Mouse (Mus musculus) hindbrain, embryonic 12.5 days (tissue): ENCODE measurements at regions not wholly inside any gene's neighbourhood (a gene's known extent, or its start where the extent isn't known, plus 50 kb on each side); places are given as distances from the start of the nearest gene placed in this dataset.
A peak's percentile ranks its signal among the peaks of the same experiment; 100 is the strongest.

Experiments
- ATAC-seq: fragments of 200-750 bp; cut with Nextera tagmentation; 2 replicates; pipeline ENCODE4 v1.8.0; 2017; ENCODE audit warnings: moderate TSS enrichment; ENCODE audit not compliant: low FRiP score
- H3K27ac ChIP-seq: fragments of 300-500 bp; sonication (generic); 2 replicates; pipeline ENCODE4 v1.5.1; 2016; ENCODE audit warnings: mild to moderate bottlenecking
- H3K27me3 ChIP-seq: fragments of 300-500 bp; sonication (generic); 2 replicates; pipeline ENCODE4 v1.6.1; 2016; ENCODE audit warnings: mild to moderate bottlenecking
- H3K36me3 ChIP-seq: fragments of 300-500 bp; sonication (generic); 2 replicates; pipeline ENCODE4 v1.6.1; 2016; ENCODE audit warnings: mild to moderate bottlenecking
- H3K4me1 ChIP-seq: fragments of 300-500 bp; sonication (generic); 2 replicates; pipeline ENCODE4 v1.6.1; 2016
- H3K4me2 ChIP-seq: fragments of 300-500 bp; sonication (generic); replicated peaks from 2 replicates; pipeline ENCODE4 v1.6.1; 2016; ENCODE audit warnings: mild to moderate bottlenecking
- H3K4me3 ChIP-seq: fragments of 300-500 bp; sonication (generic); 2 replicates; pipeline ENCODE4 v1.5.1; 2016; ENCODE audit warnings: mild to moderate bottlenecking
- H3K9ac ChIP-seq: fragments of 300-500 bp; sonication (generic); 2 replicates; pipeline ENCODE4 v1.6.1; 2016; ENCODE audit warnings: mild to moderate bottlenecking, moderate library complexity
- H3K9me3 ChIP-seq: fragments of 300-500 bp; sonication (generic); replicated peaks from 2 replicates; pipeline ENCODE4 v1.6.1; 2016; ENCODE audit warnings: mild to moderate bottlenecking
- WGBS: fragments of 180-500 bp; shearing (Covaris S2); methylation state at CpG from one replicate; pipeline ENCODE4 v1.1.7; 2016; 5-methylcytosine and 5-hydroxymethylcytosine counted together

- no peak for ATAC-seq
- Histone ChIP-seq H3K4me1 (no peaks in the 10 kb centered on the region), H3K27ac (no peak overlapping the region), H3K9me3 (no peaks in the 10 kb centered on the region), H3K27me3 (no peaks in the 10 kb centered on the region), H3K4me3 (no peak overlapping the region), H3K4me2 (no peak overlapping the region), H3K9ac (no peak overlapping the region), H3K36me3 (no peaks in the 10 kb centered on the region)
Observed at GRCm38 (mm10) chr17:61520087-61520486, 1361.0 kb downstream of the Efna5 start.

GRCm38 (mm10) chr17:61515059-61515458 is 1366.1 kb downstream of the Efna5 start:
- H3K9me3 ChIP-seq = no peaks in the 10 kb centered on the region
- no peak overlapping the region for H3K4me2 ChIP-seq
- H3K4me1 ChIP-seq = no peaks in the 10 kb centered on the region
- no peak overlapping the region for H3K9ac ChIP-seq
- H3K36me3 ChIP-seq = no peaks in the 10 kb centered on the region
- H3K27me3 ChIP-seq = no peaks in the 10 kb centered on the region
- no peak for ATAC-seq
- 97% methylated on average over 1 of the region's 1 CpGs for WGBS
- H3K4me3 ChIP-seq = no peak overlapping the region
- H3K27ac ChIP-seq = no peak overlapping the region

- H3K36me3 ChIP-seq = no peaks in the 10 kb centered on the region
- no peaks in the 10 kb centered on the region for H3K9me3 ChIP-seq
- no peaks in the 10 kb centered on the region for H3K4me1 ChIP-seq
- no peaks in the 10 kb centered on the region for H3K27me3 ChIP-seq
- no peak overlapping the region for H3K9ac ChIP-seq
- H3K27ac ChIP-seq = no peak overlapping the region
- WGBS = 57% methylated on average over 4 of the region's 4 CpGs
- peak; percentile 89 for ATAC-seq
- no peak overlapping the region for H3K4me3 ChIP-seq
- no peak overlapping the region for H3K4me2 ChIP-seq
Observed at GRCm38 (mm10) chr17:61513433-61513832, 1367.7 kb downstream of the Efna5 start.

- Histone ChIP-seq H3K36me3 (no peaks in the 10 kb centered on the region), H3K9me3 (no peaks in the 10 kb centered on the region), H3K4me2 (no peak overlapping the region), H3K27ac (no peak overlapping the region), H3K27me3 (no peaks in the 10 kb centered on the region), H3K4me1 (no peaks in the 10 kb centered on the region), H3K4me3 (no peak overlapping the region), H3K9ac (no peak overlapping the region)
- WGBS = 83% methylated on average over 3 of the region's 3 CpGs
- no peak for ATAC-seq
Observed at GRCm38 (mm10) chr17:61495261-61495660, 1385.9 kb downstream of the Efna5 start.

- no peak overlapping the region for H3K4me3 ChIP-seq
- no peak for ATAC-seq
- no peaks in the 10 kb centered on the region for H3K4me1 ChIP-seq
- no peak overlapping the region for H3K9ac ChIP-seq
- H3K27me3 ChIP-seq = no peaks in the 10 kb centered on the region
- no peaks in the 10 kb centered on the region for H3K36me3 ChIP-seq
- WGBS = 88% methylated on average over 5 of the region's 5 CpGs
- H3K27ac ChIP-seq = no peak overlapping the region
- peaks cover 39% of the 10 kb centered on the region for H3K9me3 ChIP-seq
- no peak overlapping the region for H3K4me2 ChIP-seq
Observed at GRCm38 (mm10) chr17:61477457-61477856, 1403.7 kb downstream of the Efna5 start.

- no peaks in the 10 kb centered on the region for H3K27me3 ChIP-seq
- H3K36me3 ChIP-seq = no peaks in the 10 kb centered on the region
- peaks cover 11% of the 10 kb centered on the region; the same call in 1 of the 2 replicates for H3K9me3 ChIP-seq
- H3K4me1 ChIP-seq = no peaks in the 10 kb centered on the region
- no peak overlapping the region for H3K4me3 ChIP-seq
- whole genome bisulfite sequencing = 90% methylated on average over 11 of the region's 11 CpGs
- no peak overlapping the region for H3K27ac ChIP-seq
- H3K4me2 ChIP-seq = no peak overlapping the region
- H3K9ac ChIP-seq = no peak overlapping the region
- no peak for ATAC-seq
Observed at GRCm38 (mm10) chr17:61474405-61474804, 1406.7 kb downstream of the Efna5 start.

GRCm38 (mm10) chr17:61452943-61453342 is 1428.2 kb downstream of the Efna5 start:
- H3K4me2 ChIP-seq = no peak overlapping the region
- H3K36me3 ChIP-seq = no peaks in the 10 kb centered on the region
- no peak overlapping the region for H3K27ac ChIP-seq
- no peak overlapping the region for H3K4me3 ChIP-seq
- WGBS = 84% methylated on average over 2 of the region's 2 CpGs
- no peaks in the 10 kb centered on the region for H3K27me3 ChIP-seq
- no peaks in the 10 kb centered on the region for H3K9me3 ChIP-seq
- H3K9ac ChIP-seq = no peak overlapping the region
- ATAC-seq = no peak
- no peaks in the 10 kb centered on the region for H3K4me1 ChIP-seq

- Histone ChIP-seq H3K4me1 (no peaks in the 10 kb centered on the region), H3K27me3 (no peaks in the 10 kb centered on the region), H3K4me3 (no peak overlapping the region)
Observed at GRCm38 (mm10) chr17:61426846-61427245, 1454.3 kb downstream of the Efna5 start.

More at GRCm38 (mm10) chr17:61426846-61427245, 1454.3 kb downstream of the Efna5 start:
- no peak overlapping the region for H3K27ac ChIP-seq
- WGBS = 83% methylated on average over 8 of the region's 8 CpGs
- no peak overlapping the region for H3K4me2 ChIP-seq
- ATAC-seq = no peak
- no peak overlapping the region for H3K9ac ChIP-seq
- no peaks in the 10 kb centered on the region for H3K36me3 ChIP-seq
- H3K9me3 ChIP-seq = no peaks in the 10 kb centered on the region
